Mouse (Mus musculus): ENCODE measurements around the gene Ncam1.

Ncam1 gene

GRCm38 (mm10) chr9:49622928-49623676 is 175.6 kb downstream of the Ncam1 start:
- peak in 1 of 2 experiments; percentile 30 for DNase-seq (ENCODE audit: low spot score in 2 of 2)

GRCm38 (mm10) chr9:49621691-49622090 is 177.0 kb downstream of the Ncam1 start:
- DNase-seq (ENCODE audit: low spot score in 2 of 2) = peak in 1 of 2 experiments; percentile 62

- DNase-seq (ENCODE audit: low spot score in 2 of 2) = peak; percentile 47 to 57
Observed at GRCm38 (mm10) chr9:49618699-49619392, 179.9 kb downstream of the Ncam1 start.

- no peak for DNase-seq (ENCODE audit: low spot score in 2 of 2)
Observed at GRCm38 (mm10) chr9:49618266-49618665, 180.5 kb downstream of the Ncam1 start.

- DNase-seq (ENCODE audit: low spot score in 2 of 2) = peak; percentile 48 to 80
Observed at GRCm38 (mm10) chr9:49617216-49617615, 181.5 kb downstream of the Ncam1 start.

GRCm38 (mm10) chr9:49612387-49612786 is 186.3 kb downstream of the Ncam1 start:
- no peak for DNase-seq (ENCODE audit: low spot score in 2 of 2)

- no peak for DNase-seq (ENCODE audit: low spot score in 2 of 2)
Observed at GRCm38 (mm10) chr9:49608191-49608590, 190.5 kb downstream of the Ncam1 start.

- no peak for DNase-seq (ENCODE audit: low spot score in 2 of 2)
Observed at GRCm38 (mm10) chr9:49606717-49607116, 192.0 kb downstream of the Ncam1 start.

GRCm38 (mm10) chr9:49606317-49606716 is 192.4 kb downstream of the Ncam1 start:
- DNase-seq (ENCODE audit: low spot score in 2 of 2) = no peak

- DNase-seq (ENCODE audit: low spot score in 2 of 2) = no peak
Observed at GRCm38 (mm10) chr9:49605791-49606190, 192.9 kb downstream of the Ncam1 start.

GRCm38 (mm10) chr9:49605351-49605750 is 193.4 kb downstream of the Ncam1 start:
- no peak for DNase-seq (ENCODE audit: low spot score in 2 of 2)

- no peak for DNase-seq (ENCODE audit: low spot score in 2 of 2)
Observed at GRCm38 (mm10) chr9:49601215-49601614, 197.5 kb downstream of the Ncam1 start.

GRCm38 (mm10) chr9:49595635-49596348 is 202.9 kb downstream of the Ncam1 start:
- no peak for DNase-seq (ENCODE audit: low spot score in 2 of 2)

GRCm38 (mm10) chr9:49594876-49595634 is 203.7 kb downstream of the Ncam1 start:
- DNase-seq (ENCODE audit: low spot score in 2 of 2) = no peak

- DNase-seq (ENCODE audit: low spot score in 2 of 2) = peak in 1 of 2 experiments; percentile 39
Observed at GRCm38 (mm10) chr9:49593951-49594536, 204.7 kb downstream of the Ncam1 start.

- DNase-seq (ENCODE audit: low spot score in 2 of 2) = no peak
Observed at GRCm38 (mm10) chr9:49592006-49592405, 206.7 kb downstream of the Ncam1 start.

- no peak for DNase-seq (ENCODE audit: low spot score in 2 of 2)
Observed at GRCm38 (mm10) chr9:49590261-49590660, 208.5 kb downstream of the Ncam1 start.

GRCm38 (mm10) chr9:49577136-49577535 is 221.6 kb downstream of the Ncam1 start:
- no peak for DNase-seq (ENCODE audit: low spot score in 2 of 2)

- peak in 1 of 2 experiments; percentile 67 for DNase-seq (ENCODE audit: low spot score in 2 of 2)
Observed at GRCm38 (mm10) chr9:49571695-49572510, 226.8 kb downstream of the Ncam1 start.
